Mouse (Mus musculus): ENCODE results near the gene Maml3. TPM values are rescaled to one million over a fixed set of nuclear protein-coding genes. Genes with fewer than 3 reads are reported as not detected.
A peak's percentile ranks its signal among the peaks of the same experiment; 100 is the strongest.

Maml3 gene
- total RNA-seq, 2 experiments from 2014 or later, result 9.9 to 10.1 TPM

GRCm38 (mm10) chr3:52100306-52100705 is 4.6 kb downstream of the Maml3 start:
- no peak for DNase-seq (ENCODE audit: low spot score in 2 of 2)
- intact Hi-C loops (cut with DNase I), result loop anchor here (5.0 to 10.0 kb wide), 6 partner anchors 73 to 398 kb away; no protein-coding TSS in a partner anchor

GRCm38 (mm10) chr3:52099286-52099685 is 5.6 kb downstream of the Maml3 start:
- DNase-seq (ENCODE audit: low spot score in 2 of 2), result no peak

GRCm38 (mm10) chr3:52091261-52091797 is 13.5 kb downstream of the Maml3 start:
- intact Hi-C loops (cut with DNase I), result no loop called here
- no peak for DNase-seq (ENCODE audit: low spot score in 2 of 2)

More at GRCm38 (mm10) chr3:52099286-52099685, 5.6 kb downstream of the Maml3 start:
- intact Hi-C loops (cut with DNase I), result no loop called here

GRCm38 (mm10) chr3:52090230-52090873 is 14.5 kb downstream of the Maml3 start:
- intact Hi-C loops (cut with DNase I), result no loop called here
- no peak for DNase-seq (ENCODE audit: low spot score in 2 of 2)

- peak; percentile 76 to 87 for DNase-seq (ENCODE audit: low spot score in 2 of 2)
- intact Hi-C loops (cut with DNase I), result loop anchor here (5.0 kb wide), 1 partner anchor 41 kb away; no protein-coding TSS in a partner anchor
Observed at GRCm38 (mm10) chr3:52088458-52089341, 16.2 kb downstream of the Maml3 start.

GRCm38 (mm10) chr3:52087636-52088280 is 17.1 kb downstream of the Maml3 start:
- intact Hi-C loops (cut with DNase I), result loop anchor here (5.0 kb wide), 1 partner anchor 40 kb away; no protein-coding TSS in a partner anchor
- DNase-seq (ENCODE audit: low spot score in 2 of 2), result peak in 1 of 2 experiments; percentile 69

- intact Hi-C loops (cut with DNase I), result no loop called here
- no peak for DNase-seq (ENCODE audit: low spot score in 2 of 2)
Observed at GRCm38 (mm10) chr3:52078763-52079162, 26.1 kb downstream of the Maml3 start.

- intact Hi-C loops (cut with DNase I), result no loop called here
Observed at GRCm38 (mm10) chr3:52073959-52074358, 30.9 kb downstream of the Maml3 start.

GRCm38 (mm10) chr3:52071996-52072395 is 32.9 kb downstream of the Maml3 start:
- intact Hi-C loops (cut with DNase I), result no loop called here
- no peak for DNase-seq (ENCODE audit: low spot score in 2 of 2)

More at GRCm38 (mm10) chr3:52073959-52074358, 30.9 kb downstream of the Maml3 start:
- DNase-seq (ENCODE audit: low spot score in 2 of 2), result no peak

GRCm38 (mm10) chr3:52070163-52070478 is 34.8 kb downstream of the Maml3 start:
- intact Hi-C loops (cut with DNase I), result no loop called here
- DNase-seq (ENCODE audit: low spot score in 2 of 2), result no peak

GRCm38 (mm10) chr3:52069304-52070162 is 35.3 kb downstream of the Maml3 start:
- DNase-seq (ENCODE audit: low spot score in 2 of 2), result peak; percentile 64 to 87
- intact Hi-C loops (cut with DNase I), result loop anchor here (1.0 kb wide), 1 partner anchor 33 kb away; no protein-coding TSS in a partner anchor

- intact Hi-C loops (cut with DNase I), result loop anchor here (1.0 kb wide), 1 partner anchor 33 kb away; no protein-coding TSS in a partner anchor
- no peak for DNase-seq (ENCODE audit: low spot score in 2 of 2)
Observed at GRCm38 (mm10) chr3:52068885-52069284, 36.0 kb downstream of the Maml3 start.

GRCm38 (mm10) chr3:52067181-52067580 is 37.7 kb downstream of the Maml3 start:
- no peak for DNase-seq (ENCODE audit: low spot score in 2 of 2)
- intact Hi-C loops (cut with DNase I), result no loop called here

GRCm38 (mm10) chr3:52066142-52066541 is 38.7 kb downstream of the Maml3 start:
- intact Hi-C loops (cut with DNase I), result no loop called here

GRCm38 (mm10) chr3:52063261-52063655 is 41.6 kb downstream of the Maml3 start:
- intact Hi-C loops (cut with DNase I), result no loop called here
- DNase-seq (ENCODE audit: low spot score in 2 of 2), result no peak

More at GRCm38 (mm10) chr3:52066142-52066541, 38.7 kb downstream of the Maml3 start:
- DNase-seq (ENCODE audit: low spot score in 2 of 2), result no peak

GRCm38 (mm10) chr3:52062389-52063260 is 42.3 kb downstream of the Maml3 start:
- intact Hi-C loops (cut with DNase I), result no loop called here
- no peak for DNase-seq (ENCODE audit: low spot score in 2 of 2)

- DNase-seq (ENCODE audit: low spot score in 2 of 2), result no peak
- intact Hi-C loops (cut with DNase I), result no loop called here
Observed at GRCm38 (mm10) chr3:52061472-52062388, 43.1 kb downstream of the Maml3 start.
